Mouse (Mus musculus): Measurements from ENCODE around the gene Mob3b. TPM values are rescaled to one million over a fixed set of nuclear protein-coding genes. Genes with fewer than 3 reads are reported as not detected.

Gene Mob3b
- polyA plus RNA-seq, 1 experiment from 2014 or later = 2.7 TPM

- Histone ChIP-seq H3K9me3 (replicated peaks; ENCODE audit: control insufficient read depth, low read length) (no peaks in the 10 kb centered on the region), H3K4me2 (no peak overlapping the region), H3K9ac (ENCODE audit: low read depth, low read length) (no peak overlapping the region), H3K27me3 (ENCODE audit: control insufficient read depth, insufficient read depth, low read length) (no peaks in the 10 kb centered on the region), H3K4me1 (ENCODE audit: control insufficient read depth, insufficient read depth, low read length) (peaks cover 20% of the 10 kb centered on the region), H3K4me3 (ENCODE audit: low read depth, low read length) (no peak overlapping the region), H3K36me3 (ENCODE audit: control insufficient read depth, insufficient read depth, low read length) (no peaks in the 10 kb centered on the region), H3K27ac (ENCODE audit: low read depth, low read length) (no peak overlapping the region)
- ATAC-seq (replicated peaks; ENCODE audit: insufficient number of reproducible peaks, low FRiP score, low TSS enrichment) = no peak
- 82% methylated on average over 8 of the region's 8 CpGs for WGBS (ENCODE audit: insufficient replicate concordance)
Observed at GRCm38 (mm10) chr4:34980461-34981039, 176.7 kb downstream of the Mob3b start.

GRCm38 (mm10) chr4:34976916-34977702 lies 180.2 kb downstream of the Mob3b start:
- WGBS (ENCODE audit: insufficient replicate concordance) = 87% methylated on average over 4 of the region's 4 CpGs
- Histone ChIP-seq H3K4me3 (ENCODE audit: low read depth, low read length) (no peak overlapping the region), H3K36me3 (ENCODE audit: control insufficient read depth, insufficient read depth, low read length) (no peaks in the 10 kb centered on the region), H3K27ac (ENCODE audit: low read depth, low read length) (no peak overlapping the region), H3K4me1 (ENCODE audit: control insufficient read depth, insufficient read depth, low read length) (peaks cover 15% of the 10 kb centered on the region; the same call in 1 of the 2 replicates), H3K9ac (ENCODE audit: low read depth, low read length) (no peak overlapping the region), H3K9me3 (replicated peaks; ENCODE audit: control insufficient read depth, low read length) (no peaks in the 10 kb centered on the region), H3K4me2 (no peak overlapping the region), H3K27me3 (ENCODE audit: control insufficient read depth, insufficient read depth, low read length) (no peaks in the 10 kb centered on the region)
- no peak for ATAC-seq (replicated peaks; ENCODE audit: insufficient number of reproducible peaks, low FRiP score, low TSS enrichment)

- ATAC-seq (replicated peaks; ENCODE audit: insufficient number of reproducible peaks, low FRiP score, low TSS enrichment) = no peak
- Histone ChIP-seq H3K36me3 (ENCODE audit: control insufficient read depth, insufficient read depth, low read length) (no peaks in the 10 kb centered on the region), H3K4me1 (ENCODE audit: control insufficient read depth, insufficient read depth, low read length) (peaks cover 11% of the 10 kb centered on the region; the same call in 1 of the 2 replicates), H3K4me2 (no peak overlapping the region), H3K27ac (ENCODE audit: low read depth, low read length) (no peak overlapping the region; the same call in 1 of the 2 replicates), H3K27me3 (ENCODE audit: control insufficient read depth, insufficient read depth, low read length) (no peaks in the 10 kb centered on the region), H3K4me3 (ENCODE audit: low read depth, low read length) (no peak overlapping the region), H3K9me3 (replicated peaks; ENCODE audit: control insufficient read depth, low read length) (no peaks in the 10 kb centered on the region), H3K9ac (ENCODE audit: low read depth, low read length) (no peak overlapping the region)
- WGBS (ENCODE audit: insufficient replicate concordance) = 61% methylated on average over 13 of the region's 13 CpGs
Observed at GRCm38 (mm10) chr4:34976331-34976778, 180.9 kb downstream of the Mob3b start.

GRCm38 (mm10) chr4:34974795-34975194 lies 182.5 kb downstream of the Mob3b start:
- no peaks in the 10 kb centered on the region for H3K27me3 ChIP-seq (ENCODE audit: control insufficient read depth, insufficient read depth, low read length)
- 87% methylated on average over 5 of the region's 5 CpGs for WGBS (ENCODE audit: insufficient replicate concordance)
- no peak overlapping the region for H3K4me3 ChIP-seq (ENCODE audit: low read depth, low read length)
- H3K36me3 ChIP-seq (ENCODE audit: control insufficient read depth, insufficient read depth, low read length) = no peaks in the 10 kb centered on the region
- H3K9ac ChIP-seq (ENCODE audit: low read depth, low read length) = no peak overlapping the region
- no peaks in the 10 kb centered on the region for H3K9me3 ChIP-seq (replicated peaks; ENCODE audit: control insufficient read depth, low read length)
- H3K4me2 ChIP-seq = no peak overlapping the region
- no peak overlapping the region for H3K27ac ChIP-seq (ENCODE audit: low read depth, low read length)
- no peak for ATAC-seq (replicated peaks; ENCODE audit: insufficient number of reproducible peaks, low FRiP score, low TSS enrichment)
- H3K4me1 ChIP-seq (ENCODE audit: control insufficient read depth, insufficient read depth, low read length) = peaks cover 8% of the 10 kb centered on the region; the same call in 1 of the 2 replicates

DNA sequence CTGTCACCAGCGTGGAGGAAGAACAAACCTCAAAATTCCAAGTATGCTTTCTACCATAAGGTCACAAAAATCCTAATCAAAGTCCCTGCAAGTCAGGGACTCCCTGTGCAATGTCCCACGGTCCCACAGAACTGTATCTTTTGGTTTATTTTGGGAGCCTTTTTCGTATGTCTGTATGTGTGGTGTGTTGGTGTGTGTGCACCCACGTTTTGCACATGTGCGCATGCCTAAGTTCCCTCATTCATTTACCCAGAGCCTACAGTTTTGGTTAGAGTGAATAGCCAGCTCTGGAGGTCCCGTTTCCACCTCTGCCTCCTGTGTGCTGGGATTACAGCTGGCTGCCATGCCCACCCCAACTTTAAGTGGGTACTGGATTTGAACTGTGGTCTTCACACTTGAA lies 189.7 kb downstream of the Mob3b start:
- no peak overlapping the region for H3K27ac ChIP-seq (ENCODE audit: low read depth, low read length)
- peaks cover 2% of the 10 kb centered on the region; the same call in 1 of the 2 replicates for H3K4me1 ChIP-seq (ENCODE audit: control insufficient read depth, insufficient read depth, low read length)
- no peaks in the 10 kb centered on the region for H3K27me3 ChIP-seq (ENCODE audit: control insufficient read depth, insufficient read depth, low read length)
- no peak overlapping the region for H3K4me3 ChIP-seq (ENCODE audit: low read depth, low read length)
- no peak for ATAC-seq (replicated peaks; ENCODE audit: insufficient number of reproducible peaks, low FRiP score, low TSS enrichment)
- H3K36me3 ChIP-seq (ENCODE audit: control insufficient read depth, insufficient read depth, low read length) = no peaks in the 10 kb centered on the region
- no peaks in the 10 kb centered on the region for H3K9me3 ChIP-seq (replicated peaks; ENCODE audit: control insufficient read depth, low read length)
- 82% methylated on average over 6 of the region's 6 CpGs for WGBS (ENCODE audit: insufficient replicate concordance)
- no peak overlapping the region for H3K9ac ChIP-seq (ENCODE audit: low read depth, low read length)
- H3K4me2 ChIP-seq = no peak overlapping the region

- no peak overlapping the region for H3K4me3 ChIP-seq (ENCODE audit: low read depth, low read length)
- no peak overlapping the region for H3K4me2 ChIP-seq
- ATAC-seq (replicated peaks; ENCODE audit: insufficient number of reproducible peaks, low FRiP score, low TSS enrichment) = no peak
- peaks cover 2% of the 10 kb centered on the region; the same call in 1 of the 2 replicates for H3K4me1 ChIP-seq (ENCODE audit: control insufficient read depth, insufficient read depth, low read length)
- 73% methylated on average over 8 of the region's 8 CpGs for WGBS (ENCODE audit: insufficient replicate concordance)
- no peaks in the 10 kb centered on the region for H3K27me3 ChIP-seq (ENCODE audit: control insufficient read depth, insufficient read depth, low read length)
- no peak overlapping the region for H3K27ac ChIP-seq (ENCODE audit: low read depth, low read length)
- no peak overlapping the region for H3K9ac ChIP-seq (ENCODE audit: low read depth, low read length)
- H3K36me3 ChIP-seq (ENCODE audit: control insufficient read depth, insufficient read depth, low read length) = no peaks in the 10 kb centered on the region
- no peaks in the 10 kb centered on the region for H3K9me3 ChIP-seq (replicated peaks; ENCODE audit: control insufficient read depth, low read length)
Observed at GRCm38 (mm10) chr4:34966336-34966957, 190.8 kb downstream of the Mob3b start.

GRCm38 (mm10) chr4:34964906-34965305 lies 192.4 kb downstream of the Mob3b start:
- no peak overlapping the region for H3K4me2 ChIP-seq
- 33% methylated on average over 10 of the region's 10 CpGs for WGBS (ENCODE audit: insufficient replicate concordance)

GRCm38 (mm10) chr4:34963999-34964398 lies 193.3 kb downstream of the Mob3b start:
- Histone ChIP-seq H3K4me3 (ENCODE audit: low read depth, low read length) (no peak overlapping the region), H3K27me3 (ENCODE audit: control insufficient read depth, insufficient read depth, low read length) (no peaks in the 10 kb centered on the region), H3K4me1 (ENCODE audit: control insufficient read depth, insufficient read depth, low read length) (peaks cover 2% of the 10 kb centered on the region; the same call in 1 of the 2 replicates), H3K4me2 (no peak overlapping the region), H3K27ac (ENCODE audit: low read depth, low read length) (no peak overlapping the region), H3K9ac (ENCODE audit: low read depth, low read length) (no peak overlapping the region), H3K9me3 (replicated peaks; ENCODE audit: control insufficient read depth, low read length) (no peaks in the 10 kb centered on the region), H3K36me3 (ENCODE audit: control insufficient read depth, insufficient read depth, low read length) (no peaks in the 10 kb centered on the region)
- 66% methylated on average over 13 of the region's 13 CpGs for WGBS (ENCODE audit: insufficient replicate concordance)
- no peak for ATAC-seq (replicated peaks; ENCODE audit: insufficient number of reproducible peaks, low FRiP score, low TSS enrichment)

More at GRCm38 (mm10) chr4:34964906-34965305, 192.4 kb downstream of the Mob3b start:
- Histone ChIP-seq H3K4me3 (ENCODE audit: low read depth, low read length) (no peak overlapping the region), H3K9me3 (replicated peaks; ENCODE audit: control insufficient read depth, low read length) (no peaks in the 10 kb centered on the region), H3K27ac (ENCODE audit: low read depth, low read length) (no peak overlapping the region), H3K9ac (ENCODE audit: low read depth, low read length) (no peak overlapping the region), H3K36me3 (ENCODE audit: control insufficient read depth, insufficient read depth, low read length) (no peaks in the 10 kb centered on the region), H3K27me3 (ENCODE audit: control insufficient read depth, insufficient read depth, low read length) (no peaks in the 10 kb centered on the region), H3K4me1 (ENCODE audit: control insufficient read depth, insufficient read depth, low read length) (peaks cover 2% of the 10 kb centered on the region; the same call in 1 of the 2 replicates)
- no peak for ATAC-seq (replicated peaks; ENCODE audit: insufficient number of reproducible peaks, low FRiP score, low TSS enrichment)
